Mouse (Mus musculus) liver, adult 2 months (tissue): ENCODE data around the gene Cerk.

Source experiments
- CTCF ChIP-seq: fragments of 200-500 bp; IDR thresholded peaks from 2 replicates; pipeline ENCODE4 v1.5.1; 2011; ENCODE audit warnings: low read depth, low read length, control low read depth
- POLR2A ChIP-seq: fragments of 200-500 bp; IDR thresholded peaks from 2 replicates; pipeline ENCODE4 v1.6.1; 2011; ENCODE audit warnings: low read length, control low read depth; ENCODE audit not compliant: insufficient read depth; ENCODE audit errors: extremely low read depth

- TF ChIP-seq CTCF (no peak), POLR2A (no peak)
Measured at GRCm38 (mm10) chr15:86107831-86108471, 78.0 kb downstream of the Cerk start.
